Mouse (Mus musculus) lung, postnatal 25 days (tissue): Measurements from ENCODE around the gene Calcb.

Experiments used
- DNase-seq: peaks from one replicate; pipeline ENCODE4 v3.0.0; 2022; ENCODE audit warnings: low spot score

The Calcb gene

DNA sequence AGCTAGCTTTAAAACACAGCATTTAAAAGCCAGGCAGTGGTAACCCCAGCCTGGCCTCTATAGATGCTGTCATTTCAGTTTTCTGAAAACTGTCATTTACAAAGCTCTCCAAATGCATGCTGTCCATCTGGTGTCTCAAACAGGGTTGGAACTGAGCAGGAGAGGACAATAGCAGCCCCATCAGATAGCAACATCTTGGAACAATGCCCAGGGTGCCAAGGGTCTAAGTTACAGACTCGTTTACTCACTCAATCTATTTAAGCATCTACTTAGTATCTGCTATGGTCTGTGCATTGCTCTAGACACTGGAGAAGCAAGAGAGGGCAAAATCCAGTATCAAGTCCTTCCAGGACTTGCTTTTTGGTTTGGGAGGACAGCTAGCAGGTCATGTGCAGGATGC is 35.8 kb downstream of the Calcb start:
- DNase-seq: no peak

DNA sequence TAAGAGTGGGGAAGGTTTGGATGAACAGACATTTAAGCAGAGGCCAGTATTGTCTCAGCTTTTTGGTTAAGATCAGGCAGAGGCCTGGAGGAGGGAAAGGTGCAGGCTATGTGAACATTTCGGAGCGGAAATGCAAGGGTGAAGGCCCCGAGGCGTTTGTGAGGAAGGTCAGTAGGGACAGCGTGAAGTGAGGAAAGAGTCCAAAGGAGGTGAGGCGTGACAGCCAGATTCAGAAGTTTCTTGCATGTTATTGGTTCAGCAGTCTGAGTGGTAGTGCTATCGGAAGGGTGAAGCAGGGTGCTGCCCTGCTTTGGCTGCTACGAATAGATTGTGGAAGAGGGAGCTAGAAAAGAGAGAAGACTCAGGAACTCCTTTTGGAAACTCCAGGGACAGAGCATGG is 36.2 kb downstream of the Calcb start:
- DNase-seq: no peak

DNA sequence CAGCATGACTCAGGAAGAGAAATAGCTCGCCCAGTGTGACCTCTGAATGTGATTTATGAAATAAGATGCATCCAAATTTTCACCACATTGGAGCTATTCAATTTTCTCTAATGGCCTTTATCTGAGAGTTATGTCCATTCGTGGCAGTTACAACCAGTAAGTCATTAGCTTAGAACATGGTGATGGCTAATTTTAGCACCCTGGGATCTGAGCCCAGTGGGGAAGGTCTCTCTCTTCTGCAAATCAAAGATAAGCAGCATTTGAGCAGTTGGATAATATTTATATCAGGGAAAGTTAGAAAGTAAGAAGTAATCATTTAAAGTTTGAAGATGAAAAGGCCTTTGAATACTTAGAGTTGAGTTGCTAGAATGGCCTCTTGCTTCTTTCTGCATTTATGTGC is 44.2 kb downstream of the Calcb start:
- DNase-seq: no peak

DNA sequence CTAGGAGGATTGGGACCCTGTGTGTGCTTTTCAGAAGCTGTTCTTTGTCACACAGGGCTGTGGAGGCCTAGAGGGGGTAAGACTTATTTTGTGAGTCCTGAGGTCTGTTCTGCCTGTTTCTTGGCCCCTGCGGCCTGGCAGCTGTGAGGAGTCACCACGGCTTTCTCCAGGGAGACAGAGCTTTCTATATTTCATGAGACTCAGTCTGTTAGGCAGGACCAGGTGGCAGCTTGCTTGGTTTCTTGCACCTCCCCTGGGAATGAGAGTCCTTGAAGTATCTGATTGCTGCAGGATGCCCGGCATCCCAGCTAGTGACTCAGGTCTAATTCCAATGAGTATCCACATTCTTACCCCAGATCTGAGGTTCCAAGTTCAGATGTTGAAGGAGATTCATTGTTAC is 46.8 kb downstream of the Calcb start:
- DNase-seq: no peak

DNA sequence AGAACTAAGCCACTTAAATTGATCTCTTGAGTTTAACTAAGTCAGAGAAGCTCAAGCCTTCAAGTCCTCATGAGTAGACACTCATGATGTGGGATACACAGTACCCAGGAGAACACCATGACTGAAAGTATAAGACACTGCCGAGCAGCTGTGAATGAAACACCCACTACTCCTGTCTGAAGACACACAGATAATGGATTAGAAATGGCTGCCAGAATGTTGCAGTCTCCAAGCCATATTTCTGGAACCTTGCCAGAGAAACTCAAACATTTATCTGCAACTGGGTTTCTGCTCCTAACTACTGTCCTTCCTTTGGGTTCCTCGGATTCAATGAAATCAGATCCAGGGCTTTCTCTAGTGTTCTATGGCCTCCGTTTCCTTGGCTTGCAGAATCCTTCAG is 48.1 kb downstream of the Calcb start:
- no peak for DNase-seq

DNA sequence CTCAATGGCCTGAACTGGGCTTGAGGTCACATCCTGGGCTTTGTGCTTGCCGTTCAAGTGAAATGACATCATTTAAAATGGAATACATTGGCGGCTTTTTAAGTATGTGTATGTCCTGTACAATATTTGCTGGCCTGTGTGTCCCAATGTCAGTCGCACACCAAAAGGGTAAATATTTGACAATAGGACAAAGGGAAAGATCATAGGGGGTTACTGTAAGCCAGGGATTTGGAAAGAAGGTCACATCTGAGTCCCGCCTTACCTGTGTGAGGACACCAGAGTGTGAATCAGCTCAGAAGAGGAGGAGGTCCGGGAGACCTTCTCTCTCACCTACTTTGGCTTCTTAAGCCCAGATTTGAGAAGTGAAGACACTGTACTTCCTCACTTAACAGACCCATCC is 50.1 kb downstream of the Calcb start:
- no peak for DNase-seq

DNA sequence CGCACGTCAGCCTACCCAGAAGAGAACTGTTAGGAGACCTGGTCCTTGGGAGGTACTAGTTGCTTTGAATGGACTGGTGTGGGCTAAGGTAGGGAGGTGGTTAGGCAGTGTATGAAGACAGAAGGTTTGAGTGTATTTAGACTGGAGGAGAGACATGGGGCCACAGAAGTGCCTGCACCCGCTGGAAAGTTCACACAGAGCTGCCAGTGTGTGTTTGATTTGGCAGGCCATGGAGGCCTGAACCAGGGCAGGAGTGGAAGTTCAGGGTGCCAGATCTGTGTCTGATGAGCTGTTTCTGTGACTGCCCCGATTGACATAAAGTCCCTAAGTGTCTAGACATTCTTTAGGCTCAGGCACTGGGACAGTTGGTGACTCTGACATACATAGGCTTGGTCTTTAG is 50.6 kb downstream of the Calcb start:
- no peak for DNase-seq

DNA sequence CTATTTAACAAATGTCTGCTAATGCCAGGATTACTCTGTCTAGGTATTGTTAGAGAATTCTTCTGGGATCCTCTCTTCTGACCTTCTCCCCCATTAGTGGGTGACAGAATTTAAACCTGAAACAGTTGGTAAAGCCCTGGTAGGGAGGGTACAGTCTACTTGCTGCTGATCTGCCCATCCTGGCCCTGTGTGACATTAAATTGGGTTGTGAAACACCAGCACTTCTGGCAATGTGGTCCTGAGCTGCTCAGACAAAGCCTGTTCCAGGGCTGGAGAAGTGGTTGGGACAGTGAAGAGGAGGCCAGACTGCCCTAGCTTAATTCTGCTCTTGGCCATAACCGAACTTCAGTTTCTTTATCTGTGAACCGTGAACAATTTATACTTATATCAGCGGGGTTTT is 52.1 kb downstream of the Calcb start:
- no peak for DNase-seq

DNA sequence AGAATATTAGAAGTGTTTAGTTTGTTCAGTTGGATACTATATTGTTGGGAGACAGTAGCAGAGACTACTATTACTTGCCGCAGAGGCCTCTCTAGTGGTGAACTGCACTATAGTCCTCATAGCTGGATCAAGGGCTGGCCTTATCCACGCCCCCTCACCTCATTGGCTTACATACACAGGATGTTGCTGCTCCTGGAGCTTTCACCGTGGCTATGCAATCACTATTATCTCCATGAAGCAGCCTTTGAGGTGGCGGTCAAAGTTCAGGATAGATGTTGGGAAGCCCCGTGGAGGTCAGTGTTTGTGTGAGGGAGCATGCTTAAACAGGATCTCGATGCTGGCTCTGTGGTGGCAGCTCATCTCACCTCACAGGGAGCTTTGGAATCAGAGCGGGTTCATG is 53.4 kb downstream of the Calcb start:
- DNase-seq: no peak
